Comparison of ENCODE assay signal across 21 mouse cellular contexts in the genomic region with DNA sequence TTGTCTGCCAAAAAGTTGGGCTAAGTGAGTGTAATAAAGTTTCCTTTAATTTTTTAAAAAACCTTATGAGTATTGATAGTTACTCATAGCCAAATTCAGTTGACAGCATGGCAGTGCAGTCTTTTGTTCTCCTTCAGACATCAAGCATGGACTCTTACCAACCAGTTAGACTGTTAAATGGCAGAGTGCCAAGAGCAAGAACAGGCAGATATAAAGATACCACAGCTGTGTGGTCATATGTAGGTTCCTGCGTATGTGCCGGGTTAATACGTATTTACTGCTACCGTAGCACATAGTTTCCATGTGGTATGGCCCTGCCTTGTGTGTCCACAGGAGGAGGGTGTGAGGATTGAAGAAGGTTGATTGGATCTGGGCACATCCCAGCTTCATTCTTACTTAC. TPM values are rescaled to one million over a fixed set of nuclear protein-coding genes. Genes with fewer than 3 reads are reported as not detected.
"Had no signal": no experiment of that assay in that cellular context is flagged by ENCODE, and none has a peak within 500 bp of the region (broad histone marks: within the 10 kb centered on the region; RNA-seq: fewer than 3 reads in every experiment).

No protein-coding gene starts in this region.

- H3K4me1 ChIP-seq: liver, embryonic 15.5 days; lung, embryonic 15.5 days; midbrain, embryonic 10.5 days; neural tube, embryonic 13.5 days had no signal

- H3K4me3 ChIP-seq: layer of hippocampus, adult 2 months; limb, embryonic 13.5 days; liver, embryonic 15.5 days; lung, embryonic 15.5 days; midbrain, embryonic 10.5 days; neural tube, embryonic 13.5 days had no signal

- H3K27me3 ChIP-seq: limb, embryonic 13.5 days; liver, embryonic 15.5 days; lung, embryonic 15.5 days; neural tube, embryonic 13.5 days had no signal

- H3K4me2 ChIP-seq: limb, embryonic 13.5 days; liver, embryonic 11.5 days; liver, embryonic 15.5 days; lung, embryonic 15.5 days; neural tube, embryonic 13.5 days had no signal

- H3K9ac ChIP-seq: limb, embryonic 13.5 days; liver, embryonic 15.5 days; lung, embryonic 15.5 days; neural tube, embryonic 13.5 days had no signal

- H3K9me3 ChIP-seq: limb, embryonic 13.5 days; liver, embryonic 15.5 days; lung, embryonic 15.5 days; midbrain, embryonic 10.5 days; neural tube, embryonic 13.5 days had no signal

- DNase-seq: kidney, postnatal 10 days; kidney, postnatal 4 days; lung, postnatal 14 days; midbrain, embryonic 14.5 days; retina, postnatal 1 day; right cerebral cortex, postnatal 4 days; spleen, adult 18-20 months; thymus, adult 18-20 months; thymus, postnatal 14 days had no signal

- H3K27ac ChIP-seq: layer of hippocampus, adult 2 months; limb, embryonic 13.5 days; liver, embryonic 15.5 days; lung, embryonic 15.5 days; midbrain, embryonic 10.5 days; neural tube, embryonic 13.5 days had no signal

RNA-seq across cellular contexts. Expression of gene Ccdc169, which starts 14.1 kb away (rescaled TPM):
- total RNA-seq: monocyte, adult 5-6 weeks had no signal
- polyA plus RNA-seq: kidney, embryonic 14.5 days; liver, embryonic 11.5 days; liver, embryonic 15.5 days; lung, embryonic 15.5 days; neural tube, embryonic 13.5 days; stomach, embryonic 14.5 days had no signal

RNA-seq across cellular contexts. Expression of gene Sohlh2, which starts 58.8 kb away (rescaled TPM):
- total RNA-seq: layer of hippocampus, adult 2 months; layer of hippocampus, postnatal 10 days; left cerebral cortex, postnatal 36 days; monocyte, adult 5-6 weeks had no signal
- polyA plus RNA-seq: kidney, embryonic 14.5 days; limb, embryonic 13.5 days; liver, embryonic 11.5 days; liver, embryonic 15.5 days; midbrain, embryonic 10.5 days; midbrain, embryonic 14.5 days; neural tube, embryonic 13.5 days; stomach, embryonic 14.5 days had no signal
